Mouse (Mus musculus) liver, embryonic 14.5 days (tissue): ENCODE measurements around the gene Agap1. TPM values are rescaled to one million over a fixed set of nuclear protein-coding genes. Genes with fewer than 3 reads are reported as not detected.
A peak's percentile ranks its signal among the peaks of the same experiment; 100 is the strongest.

Experiments
- ATAC-seq: fragments of 200-750 bp; cut with Nextera tagmentation; 2 replicates; pipeline ENCODE4 v1.8.0; 2017; ENCODE audit warnings: moderate number of reproducible peaks, mild to moderate bottlenecking, moderate library complexity; ENCODE audit not compliant: insufficient read depth
- DNase-seq, 3 experiments: peaks; one replicate each; pipeline ENCODE4 v3.0.0-alpha.2; 2012 to 2013; ENCODE audit warnings: low read depth in 3 of 3, low spot score in 3 of 3
- H3K27ac ChIP-seq: fragments of 300-500 bp; sonication (generic); 2 replicates; pipeline ENCODE4 v1.5.1; 2014; ENCODE audit warnings: moderate library complexity, mild to moderate bottlenecking, control low read depth, inconsistent platforms
- H3K27me3 ChIP-seq: fragments of 300-500 bp; sonication (generic); 2 replicates; pipeline ENCODE4 v1.6.1; 2014; ENCODE audit warnings: mild to moderate bottlenecking, low read length, moderate library complexity; ENCODE audit not compliant: control insufficient read depth, insufficient read depth
- H3K36me3 ChIP-seq: fragments of 300-500 bp; sonication (generic); replicated peaks from 2 replicates; pipeline ENCODE4 v1.6.1; 2014; ENCODE audit warnings: low read depth; ENCODE audit not compliant: control insufficient read depth, insufficient read depth
- H3K4me1 ChIP-seq, 2 experiments: fragments of 200-500 bp in 1 of 2; fragments of 300-500 bp in 1 of 2; sonication (generic) in 1 of 2; replicated peaks; 2 replicates each; pipeline ENCODE4 v1.6.1; 2012 to 2014; ENCODE audit warnings: antibody characterized with exemption in 1 of 2, inconsistent platforms in 1 of 2, low read length in 1 of 2; ENCODE audit not compliant: control insufficient read depth in 2 of 2, insufficient read depth in 2 of 2
- H3K4me2 ChIP-seq: fragments of 300-500 bp; sonication (generic); 2 replicates; pipeline ENCODE4 v1.6.1; 2014; ENCODE audit warnings: low read depth, mild to moderate bottlenecking, control low read depth, moderate library complexity
- H3K4me3 ChIP-seq, 2 experiments: fragments of 200-500 bp in 1 of 2; fragments of 300-500 bp in 1 of 2; sonication (generic) in 1 of 2; 2 replicates each; pipeline ENCODE4 v1.5.1; 2012 to 2014; ENCODE audit warnings: low read depth in 2 of 2, low read length in 2 of 2, mild to moderate bottlenecking in 2 of 2, control low read depth in 1 of 2, inconsistent platforms in 1 of 2, moderate library complexity in 1 of 2; ENCODE audit not compliant: insufficient read depth in 1 of 2
- H3K9ac ChIP-seq: fragments of 300-500 bp; sonication (generic); replicated peaks from 2 replicates; pipeline ENCODE4 v1.6.1; 2014; ENCODE audit warnings: mild to moderate bottlenecking, control low read depth, moderate library complexity
- H3K9me3 ChIP-seq: fragments of 300-500 bp; sonication (generic); 2 replicates; pipeline ENCODE4 v1.6.1; 2016; ENCODE audit warnings: low read length, mixed read lengths; ENCODE audit not compliant: control insufficient read depth
- CTCF ChIP-seq: IDR thresholded peaks from 2 replicates; pipeline ENCODE4 v1.5.1; 2016; ENCODE audit warnings: antibody characterized with exemption, low read depth, control low read depth
- EP300 ChIP-seq: IDR thresholded peaks from 2 replicates; pipeline ENCODE4 v1.6.1; 2016; ENCODE audit warnings: antibody characterized with exemption, low read depth
- WGBS: fragments of 180-500 bp; shearing (Covaris S2); extraction: QIAGEN DNeasy Blood & Tissue Kit; methylation state at CpG from one replicate; pipeline ENCODE4 v1.1.7; 2014; ENCODE audit not compliant: insufficient replicate concordance; 5-methylcytosine and 5-hydroxymethylcytosine counted together
- polyA plus RNA-seq, 2 experiments: library from polyadenylated mRNA; depleted of rRNA in 1 of 2; stranded (reverse) in 1 of 2; unstranded in 1 of 2; fragments of >200 nt; fragmentation: Nextera tagmentation in 1 of 2; extraction: Ambion mirVana in 1 of 2; gene quantifications; 2 replicates each; pipeline versions ENCODE4 v1.2.1 to v1.2.3; 2012 to 2014

Gene Agap1
- polyA plus RNA-seq, 2 experiments: 1.1 TPM

DNA sequence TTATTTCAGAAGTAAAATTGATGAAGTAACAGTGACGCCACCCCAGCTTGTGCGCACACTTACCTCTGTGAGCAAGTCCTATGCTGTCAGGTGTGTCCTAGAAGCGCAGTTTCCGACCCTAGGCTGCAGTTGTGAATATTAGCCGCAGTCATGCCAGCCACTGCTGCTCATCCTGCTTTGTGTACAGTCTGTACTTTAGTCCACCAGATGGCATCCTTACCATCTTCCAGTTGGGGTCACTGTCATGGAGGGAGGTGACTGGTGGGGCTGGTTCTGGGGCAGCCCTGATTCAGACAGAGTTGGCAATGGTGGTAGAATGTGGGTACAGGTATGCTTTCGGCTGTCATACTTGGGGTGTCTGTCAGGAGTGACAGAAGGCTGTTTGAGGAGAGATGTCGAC lies 171.4 kb downstream of the Agap1 start:
- 75% methylated on average over 7 of the region's 7 CpGs for WGBS
- Histone ChIP-seq H3K27me3 (no peaks in the 10 kb centered on the region), H3K4me2 (no peak overlapping the region), H3K36me3 (no peaks in the 10 kb centered on the region), H3K9ac (no peak overlapping the region), H3K27ac (no peak overlapping the region), H3K4me3 (no peak overlapping the region), H3K9me3 (no peaks in the 10 kb centered on the region), H3K4me1 (no peaks in the 10 kb centered on the region)
- no peak for DNase-seq
- ATAC-seq: no peak
- TF ChIP-seq EP300: no peak
- no peak; the same call in 1 of the 2 replicates for TF ChIP-seq CTCF

DNA sequence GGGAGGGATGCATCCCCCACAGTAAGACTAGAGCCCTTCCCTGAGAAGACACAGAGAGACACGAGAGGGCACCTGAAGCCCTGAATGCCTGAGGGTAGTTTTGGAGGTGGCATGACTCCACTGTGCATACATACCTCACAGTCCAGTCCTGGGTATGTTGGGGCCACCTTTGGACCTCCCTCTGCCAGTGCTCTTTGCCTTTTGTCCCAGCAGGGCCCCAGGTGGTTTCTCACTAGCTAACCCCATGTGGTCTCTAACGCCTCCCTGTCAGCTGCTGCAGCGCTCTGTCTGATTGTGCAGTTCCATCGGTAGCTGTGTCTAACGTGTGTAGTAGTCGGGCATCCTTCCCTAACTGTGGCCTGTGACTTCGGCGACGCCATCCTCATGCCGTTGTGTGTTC lies 172.3 kb downstream of the Agap1 start:
- Histone ChIP-seq H3K27me3 (no peaks in the 10 kb centered on the region), H3K4me2 (no peak overlapping the region), H3K9ac (no peak overlapping the region), H3K9me3 (no peaks in the 10 kb centered on the region), H3K27ac (no peak overlapping the region), H3K36me3 (no peaks in the 10 kb centered on the region), H3K4me3 (no peak overlapping the region), H3K4me1 (no peaks in the 10 kb centered on the region)
- DNase-seq (no peak), ATAC-seq (no peak)
- WGBS: 74% methylated on average over 10 of the region's 10 CpGs
- no peak for TF ChIP-seq CTCF
- TF ChIP-seq EP300: no peak

DNA sequence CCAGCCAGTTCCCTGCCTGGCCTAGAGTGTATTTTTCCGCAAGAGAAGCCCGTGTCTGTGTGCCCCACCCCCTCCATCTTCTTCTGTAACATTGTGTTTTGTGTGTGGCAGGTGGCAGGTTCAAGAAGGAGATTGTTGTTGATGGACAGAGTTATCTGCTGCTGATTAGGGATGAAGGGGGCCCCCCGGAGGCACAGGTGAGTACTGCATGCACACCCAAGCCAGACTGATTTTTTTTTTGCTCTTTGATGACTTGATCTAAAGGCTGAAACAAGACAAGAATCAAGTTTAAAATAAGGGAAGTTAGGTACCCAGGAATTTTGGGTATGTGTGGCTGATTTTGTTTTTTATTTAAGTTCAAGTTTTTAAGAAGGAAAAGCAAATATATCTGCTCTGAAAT lies 173.0 kb downstream of the Agap1 start:
- TF ChIP-seq EP300 (no peak), CTCF (peak; percentile 48)
- no peaks in the 10 kb centered on the region for H3K27me3 ChIP-seq
- H3K9me3 ChIP-seq: no peaks in the 10 kb centered on the region
- H3K4me3 ChIP-seq: no peak overlapping the region
- ATAC-seq (no peak), DNase-seq (no peak)
- no peaks in the 10 kb centered on the region for H3K36me3 ChIP-seq
- WGBS: 50% methylated on average over 3 of the region's 3 CpGs
- H3K27ac ChIP-seq: no peak overlapping the region
- H3K4me2 ChIP-seq: no peak overlapping the region
- H3K4me1 ChIP-seq: no peaks in the 10 kb centered on the region
- H3K9ac ChIP-seq: no peak overlapping the region

DNA sequence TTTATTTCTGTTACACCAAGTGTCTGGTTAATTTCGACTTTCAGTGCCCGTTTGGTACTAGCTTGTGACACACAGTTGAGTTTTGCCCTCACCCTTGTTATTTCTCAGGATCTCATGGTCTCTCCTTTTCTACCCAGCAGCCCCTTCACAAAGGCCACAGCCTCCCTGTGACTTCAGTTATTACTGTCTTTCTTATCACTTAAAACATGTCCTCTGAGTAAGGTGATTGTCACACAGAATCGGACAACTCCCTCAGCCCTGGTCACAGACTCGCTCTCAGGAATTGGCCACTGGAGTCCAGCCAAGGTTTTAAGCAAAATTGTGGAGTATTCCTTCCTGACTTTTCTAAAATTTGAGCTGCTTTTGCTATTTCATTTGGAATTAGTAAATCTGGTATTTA lies 176.2 kb downstream of the Agap1 start:
- Histone ChIP-seq H3K9ac (no peak overlapping the region), H3K27me3 (no peaks in the 10 kb centered on the region), H3K4me3 (no peak overlapping the region), H3K27ac (no peak overlapping the region), H3K4me2 (no peak overlapping the region), H3K9me3 (no peaks in the 10 kb centered on the region), H3K36me3 (no peaks in the 10 kb centered on the region), H3K4me1 (no peaks in the 10 kb centered on the region)
- no peak for ATAC-seq
- no peak for DNase-seq
- 25% methylated on average over 4 of the region's 4 CpGs for WGBS
- TF ChIP-seq CTCF: no peak
- no peak for TF ChIP-seq EP300

DNA sequence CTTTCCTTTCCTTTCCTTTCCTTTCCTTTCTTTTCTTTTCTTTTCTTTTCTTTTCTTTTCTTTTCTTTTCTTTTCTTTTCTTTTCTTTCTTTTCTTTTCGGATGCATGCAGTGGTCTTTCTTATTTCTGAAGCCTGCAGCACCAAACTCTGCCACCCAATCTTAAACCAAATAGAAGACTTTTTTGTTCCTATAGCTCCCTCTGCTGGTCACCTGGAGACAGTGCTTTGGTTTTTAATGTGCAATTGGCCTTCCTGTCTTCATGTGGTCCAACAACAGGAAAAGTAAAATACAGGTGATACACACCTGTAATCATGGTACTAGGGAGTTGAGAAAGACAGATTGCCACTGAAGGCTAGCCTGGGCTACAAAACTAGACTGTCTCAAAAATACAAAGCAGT lies 177.1 kb downstream of the Agap1 start:
- Histone ChIP-seq H3K36me3 (no peaks in the 10 kb centered on the region), H3K9me3 (no peaks in the 10 kb centered on the region), H3K27me3 (no peaks in the 10 kb centered on the region), H3K9ac (no peak overlapping the region), H3K4me2 (no peak overlapping the region), H3K4me3 (no peak overlapping the region), H3K27ac (no peak overlapping the region), H3K4me1 (no peaks in the 10 kb centered on the region)
- peak in 2 of 3 experiments; percentile 13 to 33 for DNase-seq
- WGBS: 17% methylated on average over 1 of the region's 1 CpGs
- no peak for ATAC-seq
- TF ChIP-seq CTCF (peak; percentile 66), EP300 (no peak)
